25 mouse cellular contexts compared by ENCODE assay signal in the genomic region with DNA sequence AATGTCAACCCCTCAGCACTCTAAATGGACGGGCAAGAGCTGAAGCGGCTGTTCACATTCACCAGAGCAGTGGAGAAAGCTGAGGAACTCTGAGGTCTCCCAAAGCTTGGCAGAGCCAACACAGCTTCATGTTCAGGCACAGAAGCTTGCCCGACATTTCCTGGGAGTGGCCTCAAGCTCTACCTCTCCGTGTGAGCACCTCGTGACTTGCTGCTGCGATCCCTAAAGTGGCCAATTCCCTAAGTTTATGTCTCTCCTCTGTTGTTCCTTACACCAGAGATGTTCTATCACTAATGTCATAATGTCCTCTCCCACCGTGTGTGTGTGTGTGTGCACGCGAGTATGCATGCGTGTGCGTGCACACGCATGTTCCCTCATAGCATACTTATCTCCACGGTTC. TPM values are rescaled to one million over a fixed set of nuclear protein-coding genes. Genes with fewer than 3 reads are reported as not detected.
DNase-seq lines count a peak whose midpoint lies in the region; ATAC-seq and TF ChIP-seq lines count a peak whose summit lies in the region.
"Had no signal": no experiment of that assay in that cellular context is flagged by ENCODE, and none has a peak within 500 bp of the region (broad histone marks: within the 10 kb centered on the region; RNA-seq: fewer than 3 reads in every experiment).

No protein-coding gene starts in this region.

- H3K36me3 ChIP-seq in heart, embryonic 15.5 days = no peaks in the 10 kb centered on the region
- no peaks in the 10 kb centered on the region for H3K36me3 ChIP-seq in liver, postnatal 0 days (replicated peaks; ENCODE audit: insufficient read depth, low read length)
- H3K36me3 ChIP-seq: embryonic facial prominence, embryonic 13.5 days; heart, embryonic 12.5 days; kidney, embryonic 15.5 days; limb, embryonic 10.5 days had no signal

- no peak overlapping the region for H3K9ac ChIP-seq in heart, embryonic 15.5 days
- H3K9ac ChIP-seq in liver, postnatal 0 days (replicated peaks) = no peak overlapping the region
- H3K9ac ChIP-seq: embryonic facial prominence, embryonic 13.5 days; heart, embryonic 12.5 days; kidney, embryonic 15.5 days had no signal

- H3K27ac ChIP-seq in heart, embryonic 15.5 days = peak overlapping the region; percentile 4; the same call in 1 of the 2 replicates
- H3K27ac ChIP-seq in liver, postnatal 0 days (ENCODE audit: low read depth) = no peak overlapping the region
- H3K27ac ChIP-seq: embryonic facial prominence, embryonic 13.5 days; kidney, embryonic 15.5 days; limb, embryonic 10.5 days had no signal

- peaks cover 45% of the 10 kb centered on the region for H3K4me1 ChIP-seq in heart, embryonic 15.5 days (replicated peaks)
- peaks cover 62% of the 10 kb centered on the region for H3K4me1 ChIP-seq in liver, postnatal 0 days (ENCODE audit: insufficient read depth)

- H3K4me2 ChIP-seq in heart, embryonic 15.5 days = no peak overlapping the region
- peak overlapping the region; percentile 16 for H3K4me2 ChIP-seq in liver, postnatal 0 days (ENCODE audit: low read depth, low read length)
- H3K4me2 ChIP-seq: embryonic facial prominence, embryonic 13.5 days; heart, embryonic 12.5 days; kidney, embryonic 15.5 days had no signal

- no peaks in the 10 kb centered on the region for H3K27me3 ChIP-seq in heart, embryonic 15.5 days
- H3K27me3 ChIP-seq in liver, postnatal 0 days (ENCODE audit: insufficient read depth, low read length) = no peaks in the 10 kb centered on the region
- H3K27me3 ChIP-seq: embryonic facial prominence, embryonic 13.5 days; heart, embryonic 12.5 days; kidney, embryonic 15.5 days had no signal

- no peak overlapping the region for H3K4me3 ChIP-seq in heart, embryonic 15.5 days
- H3K4me3 ChIP-seq in liver, postnatal 0 days (ENCODE audit: low read depth, low read length) = no peak overlapping the region
- H3K4me3 ChIP-seq: embryonic facial prominence, embryonic 13.5 days; heart, embryonic 12.5 days; kidney, embryonic 15.5 days; limb, embryonic 10.5 days had no signal

- no peak for DNase-seq in heart, adult 18-20 months
- peak; percentile 42 for DNase-seq in CD4-positive helper T cell, adult 2 months (ENCODE audit: low read depth, low spot score)
- DNase-seq in liver = peak; percentile 22
- no peak for DNase-seq in liver, postnatal 0 days
- DNase-seq in layer of hippocampus, adult 9-11 months = no peak
- DNase-seq in kidney, adult 8-10 months = no peak
- DNase-seq: adrenal gland, postnatal 10 days; cerebellum, adult 11 months; cerebellum, postnatal 10 days; gastrocnemius, postnatal 36 days; heart, postnatal 4 days; kidney, postnatal 4 days; lung, adult 18-20 months; lung, postnatal 14 days; retina, postnatal 1 day had no signal

- no peak for TF ChIP-seq CTCF in liver, postnatal 0 days (IDR thresholded peaks at IDR 0.05; ENCODE audit: low read depth)

- no peak for ATAC-seq in heart, embryonic 15.5 days (replicated peaks; ENCODE audit: insufficient number of reproducible peaks, insufficient read depth, low FRiP score, low read depth)
- peak; percentile 13; the same call in 1 of the 2 replicates for ATAC-seq in liver, postnatal 0 days
- ATAC-seq: activated CD4-positive, CD25-positive, alpha-beta regulatory T cell, adult 4 months; forebrain, embryonic 16.5 days; hindbrain, embryonic 16.5 days; intestine, embryonic 16.5 days; midbrain, embryonic 16.5 days had no signal

- no peak for TF ChIP-seq EP300 in liver, postnatal 0 days (IDR thresholded peaks at IDR 0.05; ENCODE audit: low read depth)

- WGBS in heart, embryonic 15.5 days = 77% methylated on average over 13 of the region's 13 CpGs
- WGBS in liver, postnatal 0 days (ENCODE audit: insufficient replicate concordance) = 61% methylated on average over 13 of the region's 13 CpGs

- H3K9me3 ChIP-seq in heart, embryonic 15.5 days (replicated peaks) = no peaks in the 10 kb centered on the region
- H3K9me3 ChIP-seq in liver, postnatal 0 days (ENCODE audit: low read length) = no peaks in the 10 kb centered on the region
- H3K9me3 ChIP-seq: embryonic facial prominence, embryonic 13.5 days; heart, embryonic 12.5 days; kidney, embryonic 15.5 days; limb, embryonic 10.5 days had no signal

RNA-seq across cellular contexts. Expression of a gene that starts 42.3 kb away (rescaled TPM):
- polyA plus RNA-seq in heart, embryonic 15.5 days (2015; fragmentation: Nextera tagmentation; extraction: Ambion mirVana) = 6.1 and 9.1 TPM in 2 replicates
- 1 to 10 TPM; 6.3 to 7.7 TPM for total RNA-seq in heart, adult 18-20 months (2021)
- polyA plus RNA-seq in liver, postnatal 0 days (2015; fragmentation: Nextera tagmentation; extraction: Ambion mirVana) = 6.7 and 8.0 TPM in 2 replicates

RNA-seq across cellular contexts. Expression of a gene that starts 42.5 kb away (rescaled TPM):
- polyA plus RNA-seq in heart, embryonic 15.5 days (2015; fragmentation: Nextera tagmentation; extraction: Ambion mirVana) = 0.16 and 0.30 TPM in 2 replicates
- total RNA-seq in heart, adult 18-20 months (2021) = not detected
- polyA plus RNA-seq in liver, postnatal 0 days (2015; fragmentation: Nextera tagmentation; extraction: Ambion mirVana) = 0.21 and 0.24 TPM in 2 replicates
- total RNA-seq: gastrocnemius, postnatal 36 days had no signal

Comparison
In these comparisons a context has a peak if more than half of its experiments do, and no peak if none do; other contexts are left out.
1. DNase-seq: peak in CD4-positive helper T cell, adult 2 months (single experiment) and liver (single experiment); none in heart, adult 18-20 months (0 of 2), liver, postnatal 0 days (single experiment), layer of hippocampus, adult 9-11 months (single experiment) and kidney, adult 8-10 months (0 of 2).